Mouse (Mus musculus) liver, embryonic 12.5 days (tissue): ENCODE results near the gene Mtmr10. TPM values are rescaled to one million over a fixed set of nuclear protein-coding genes. Genes with fewer than 3 reads are reported as not detected.
A peak's percentile ranks its signal among the peaks of the same experiment; 100 is the strongest.

Experiments used
- ATAC-seq: fragments of 200-750 bp; cut with Nextera tagmentation; 2 replicates; pipeline ENCODE4 v1.8.0; 2017; ENCODE audit warnings: moderate number of reproducible peaks, mild to moderate bottlenecking, moderate library complexity
- H3K27ac ChIP-seq: fragments of 300-500 bp; sonication (generic); 2 replicates; pipeline ENCODE4 v1.5.1; 2016; ENCODE audit warnings: mild to moderate bottlenecking
- H3K27me3 ChIP-seq: fragments of 300-500 bp; sonication (generic); replicated peaks from 2 replicates; pipeline ENCODE4 v1.6.1; 2016; ENCODE audit warnings: mild to moderate bottlenecking, moderate library complexity
- H3K36me3 ChIP-seq: fragments of 300-500 bp; sonication (generic); 2 replicates; pipeline ENCODE4 v1.6.1; 2016; ENCODE audit warnings: mild to moderate bottlenecking, moderate library complexity
- H3K4me1 ChIP-seq: fragments of 300-500 bp; sonication (generic); 2 replicates; pipeline ENCODE4 v1.6.1; 2016
- H3K4me2 ChIP-seq: fragments of 300-500 bp; sonication (generic); 2 replicates; pipeline ENCODE4 v1.6.1; 2016; ENCODE audit warnings: mild to moderate bottlenecking, moderate library complexity
- H3K4me3 ChIP-seq: fragments of 300-500 bp; sonication (generic); 2 replicates; pipeline ENCODE4 v1.5.1; 2016; ENCODE audit warnings: mild to moderate bottlenecking, moderate library complexity
- H3K9ac ChIP-seq: fragments of 300-500 bp; sonication (generic); 2 replicates; pipeline ENCODE4 v1.6.1; 2016; ENCODE audit warnings: mild to moderate bottlenecking, moderate library complexity
- H3K9me3 ChIP-seq: fragments of 300-500 bp; sonication (generic); replicated peaks from 2 replicates; pipeline ENCODE4 v1.6.1; 2016; ENCODE audit warnings: mild to moderate bottlenecking, moderate library complexity
- WGBS: fragments of 180-500 bp; shearing (Covaris S2); methylation state at CpG from one replicate; pipeline ENCODE4 v1.1.7; 2016; ENCODE audit not compliant: insufficient replicate concordance; 5-methylcytosine and 5-hydroxymethylcytosine counted together
- polyA plus RNA-seq: library from polyadenylated mRNA; unstranded; fragments of >200 nt; fragmentation: Nextera tagmentation; extraction: Ambion mirVana; gene quantifications from 2 replicates; pipeline ENCODE4 v1.2.1, GENCODE M21; 2016

Gene Mtmr10
- polyA plus RNA-seq, 1 experiment from 2014 or later: 4.1 TPM

DNA sequence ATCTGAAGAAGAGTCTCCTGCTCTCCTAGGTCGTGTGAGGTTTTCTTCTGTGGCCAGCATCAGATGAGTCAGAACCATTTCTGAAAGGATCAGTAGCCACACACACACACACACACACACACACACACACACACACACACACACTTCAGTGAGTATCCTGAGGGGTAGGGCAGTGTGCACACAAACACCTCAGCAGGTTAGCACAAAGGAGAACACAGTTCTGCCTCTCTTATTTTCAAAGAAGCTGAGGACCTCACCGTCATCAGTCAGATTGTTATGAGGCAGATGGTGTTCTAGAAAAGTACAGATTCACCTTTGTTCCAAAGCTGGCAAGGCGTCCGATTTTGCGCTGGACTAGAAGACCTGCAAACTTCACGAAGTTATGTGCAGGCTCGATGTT lies 22.8 kb downstream of the Mtmr10 start:
- no peaks in the 10 kb centered on the region for H3K4me1 ChIP-seq
- H3K27me3 ChIP-seq: no peaks in the 10 kb centered on the region
- WGBS: 73% methylated on average over 7 of the region's 7 CpGs
- no peak overlapping the region for H3K27ac ChIP-seq
- no peak overlapping the region for H3K4me3 ChIP-seq
- no peak for ATAC-seq
- H3K36me3 ChIP-seq: 0 out of 2 replicates have a peak, but pooled peaks cover 2% of the 10 kb centered on the region
- H3K4me2 ChIP-seq: no peak overlapping the region
- no peaks in the 10 kb centered on the region for H3K9me3 ChIP-seq
- H3K9ac ChIP-seq: no peak overlapping the region

DNA sequence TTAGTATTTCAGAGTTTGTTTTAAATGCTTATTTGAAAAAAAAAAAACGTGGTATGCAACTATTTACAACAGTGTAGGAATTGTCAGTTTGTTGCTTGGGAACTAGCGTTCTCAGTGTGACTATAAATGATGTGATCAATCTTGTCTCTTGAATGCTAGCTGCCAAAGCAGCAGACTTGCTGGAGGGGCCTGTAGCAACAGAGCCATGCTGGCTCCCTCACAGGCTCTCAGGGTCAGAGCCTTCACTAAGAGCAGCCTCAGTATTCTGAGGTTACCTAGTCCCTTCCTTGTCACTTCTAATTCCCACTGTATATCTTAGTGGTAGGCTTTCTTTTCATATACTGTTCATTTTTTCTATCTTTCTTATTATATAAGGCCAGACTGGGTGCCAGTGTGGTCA lies 23.3 kb downstream of the Mtmr10 start:
- WGBS: 61% methylated on average over 2 of the region's 2 CpGs
- Histone ChIP-seq H3K4me2 (no peak overlapping the region), H3K9ac (no peak overlapping the region), H3K4me1 (no peaks in the 10 kb centered on the region), H3K27ac (no peak overlapping the region), H3K9me3 (no peaks in the 10 kb centered on the region), H3K4me3 (no peak overlapping the region), H3K36me3 (peaks cover 3% of the 10 kb centered on the region; the same call in 1 of the 2 replicates), H3K27me3 (no peaks in the 10 kb centered on the region)
- no peak for ATAC-seq

DNA sequence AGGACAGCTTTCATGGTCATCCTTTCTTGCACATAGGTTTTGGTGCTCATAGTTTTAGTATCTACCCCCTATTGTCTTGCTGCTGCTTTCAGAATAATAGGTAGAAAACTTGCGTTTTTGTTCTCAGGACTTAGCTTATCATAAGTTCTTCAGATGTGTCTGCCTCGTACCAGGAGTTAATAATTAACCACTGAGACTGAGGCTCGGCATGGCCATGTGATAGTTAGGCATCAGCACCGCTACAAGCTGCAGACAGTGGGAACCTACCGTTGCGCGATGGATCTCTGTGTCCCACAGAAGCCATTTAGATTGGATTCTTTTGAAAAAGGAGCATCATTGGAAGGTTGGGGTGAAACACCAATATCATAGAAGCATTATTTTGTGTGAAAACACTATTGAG lies 25.4 kb downstream of the Mtmr10 start:
- H3K9ac ChIP-seq: no peak overlapping the region
- no peak for ATAC-seq
- no peaks in the 10 kb centered on the region for H3K27me3 ChIP-seq
- no peak overlapping the region for H3K4me3 ChIP-seq
- H3K9me3 ChIP-seq: no peaks in the 10 kb centered on the region
- H3K36me3 ChIP-seq: peaks cover 7% of the 10 kb centered on the region
- 75% methylated on average over 7 of the region's 7 CpGs for WGBS
- H3K27ac ChIP-seq: no peak overlapping the region
- no peaks in the 10 kb centered on the region for H3K4me1 ChIP-seq
- H3K4me2 ChIP-seq: no peak overlapping the region

DNA sequence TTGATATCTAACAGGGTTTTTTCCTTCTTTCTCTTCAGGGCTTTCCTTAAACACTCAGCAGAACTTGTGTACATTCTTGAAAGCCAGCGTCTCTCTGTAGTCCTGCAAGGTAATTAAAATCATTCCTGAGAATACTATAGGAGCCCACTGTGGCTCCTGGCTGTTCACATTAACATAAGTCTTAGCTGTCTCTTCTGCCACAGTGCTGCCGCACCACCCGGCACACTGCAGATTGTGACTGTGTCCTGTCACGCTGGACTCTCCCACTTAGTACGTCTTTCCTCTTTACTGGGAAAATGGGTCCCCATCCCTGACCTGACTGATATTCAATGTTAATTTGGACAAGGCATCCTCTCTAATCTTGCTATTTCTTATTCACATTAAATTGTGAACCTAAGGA lies 33.7 kb downstream of the Mtmr10 start:
- no peak overlapping the region for H3K9ac ChIP-seq
- H3K4me3 ChIP-seq: no peak overlapping the region
- WGBS: 81% methylated on average over 5 of the region's 5 CpGs
- no peak overlapping the region for H3K4me2 ChIP-seq
- no peaks in the 10 kb centered on the region for H3K4me1 ChIP-seq
- no peaks in the 10 kb centered on the region for H3K9me3 ChIP-seq
- H3K36me3 ChIP-seq: peaks cover 13% of the 10 kb centered on the region; the same call in 1 of the 2 replicates
- no peak for ATAC-seq
- no peak overlapping the region for H3K27ac ChIP-seq
- H3K27me3 ChIP-seq: no peaks in the 10 kb centered on the region

DNA sequence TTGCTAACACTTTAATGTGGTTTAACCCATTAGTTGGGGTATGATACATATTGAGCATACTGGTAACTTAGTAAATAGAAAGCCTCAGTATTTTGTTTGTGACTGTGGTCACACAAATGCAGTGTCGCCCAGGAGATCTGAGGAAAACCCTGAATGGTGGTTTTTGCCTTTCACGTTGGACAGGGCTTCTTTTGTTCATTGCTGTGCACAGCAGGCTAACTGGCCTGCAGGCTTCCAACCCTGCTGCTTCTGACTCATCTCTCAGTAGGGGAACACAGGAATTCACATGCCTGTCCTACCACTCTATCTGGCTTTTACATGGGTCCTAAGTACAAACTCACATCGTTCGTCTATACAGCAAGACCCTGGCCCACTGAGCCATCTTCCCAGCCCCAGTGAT lies 34.2 kb downstream of the Mtmr10 start:
- H3K4me2 ChIP-seq: no peak overlapping the region
- no peak for ATAC-seq
- H3K9ac ChIP-seq: no peak overlapping the region
- H3K27ac ChIP-seq: no peak overlapping the region
- H3K4me3 ChIP-seq: no peak overlapping the region
- WGBS: 71% methylated on average over 4 of the region's 4 CpGs
- peaks cover 13% of the 10 kb centered on the region; the same call in 1 of the 2 replicates for H3K36me3 ChIP-seq
- H3K4me1 ChIP-seq: no peaks in the 10 kb centered on the region
- no peaks in the 10 kb centered on the region for H3K9me3 ChIP-seq
- no peaks in the 10 kb centered on the region for H3K27me3 ChIP-seq

DNA sequence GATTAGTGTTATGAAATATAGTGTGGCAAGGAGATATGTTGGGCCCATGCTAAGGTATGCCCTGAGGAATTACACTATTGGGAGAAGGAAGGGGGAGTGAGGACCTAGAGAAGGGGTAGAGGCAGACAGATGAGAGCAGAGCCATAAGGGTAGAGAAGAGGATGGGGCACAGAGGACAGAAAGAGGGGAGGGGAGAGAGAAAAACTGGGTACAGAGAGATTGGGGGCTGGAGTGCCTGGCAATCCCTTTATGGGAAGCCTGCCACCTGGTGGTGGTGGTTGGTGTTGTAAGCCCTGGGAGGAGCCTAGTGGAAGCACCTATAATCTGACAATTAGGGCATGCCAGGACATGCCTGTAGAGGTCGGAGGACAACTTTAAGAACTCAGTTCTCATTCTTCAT lies 39.4 kb downstream of the Mtmr10 start:
- no peaks in the 10 kb centered on the region for H3K27me3 ChIP-seq
- 19% methylated on average over 1 of the region's 1 CpGs for WGBS
- H3K36me3 ChIP-seq: peaks cover 10% of the 10 kb centered on the region
- H3K9me3 ChIP-seq: no peaks in the 10 kb centered on the region
- no peak overlapping the region for H3K4me2 ChIP-seq
- no peak overlapping the region for H3K27ac ChIP-seq
- no peaks in the 10 kb centered on the region for H3K4me1 ChIP-seq
- no peak overlapping the region for H3K4me3 ChIP-seq
- H3K9ac ChIP-seq: no peak overlapping the region
- ATAC-seq: peak; percentile 70

DNA sequence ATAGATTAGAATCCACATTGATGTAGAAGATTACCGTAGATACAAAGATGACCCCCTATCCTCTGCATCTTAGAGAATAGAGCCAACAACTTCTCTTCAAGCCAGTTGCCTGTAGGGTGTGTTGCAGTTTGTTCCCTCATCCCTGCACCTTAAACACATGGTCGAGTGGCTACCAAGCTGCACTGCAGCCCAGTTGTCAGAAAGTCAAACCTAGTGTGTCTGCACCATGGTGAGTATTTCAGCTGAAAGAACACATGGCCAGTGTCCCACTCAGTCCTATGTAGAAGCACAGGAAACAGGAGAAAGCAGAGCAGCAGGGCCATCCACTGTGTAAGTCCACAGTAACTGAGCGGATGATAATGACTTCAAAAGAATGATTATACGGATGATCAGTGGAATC lies 40.0 kb downstream of the Mtmr10 start:
- 74% methylated on average over 4 of the region's 4 CpGs for WGBS

DNA sequence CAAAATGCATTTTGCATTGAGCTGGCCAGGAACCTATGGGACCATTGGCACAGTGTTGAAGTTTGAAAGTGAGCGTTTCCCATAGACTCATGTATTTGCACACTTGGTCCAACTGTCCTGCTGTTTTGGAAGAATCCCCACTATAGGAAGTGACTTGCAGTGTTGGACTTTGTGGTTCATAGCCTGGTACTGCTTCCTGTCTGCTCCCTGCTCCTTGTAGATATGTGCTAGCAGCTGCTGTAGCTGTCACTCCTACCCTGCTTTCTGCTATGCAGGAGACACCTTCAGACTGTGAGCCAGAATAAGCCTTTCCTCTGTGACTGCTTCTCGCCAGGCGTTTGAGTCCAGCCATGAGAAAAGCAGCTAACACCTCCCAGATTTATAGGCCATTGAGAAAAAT lies 43.9 kb downstream of the Mtmr10 start:
- H3K27me3 ChIP-seq: no peaks in the 10 kb centered on the region
- H3K27ac ChIP-seq: no peak overlapping the region
- peaks cover 21% of the 10 kb centered on the region for H3K36me3 ChIP-seq
- no peak overlapping the region for H3K4me3 ChIP-seq
- H3K4me1 ChIP-seq: no peaks in the 10 kb centered on the region
- H3K4me2 ChIP-seq: no peak overlapping the region
- H3K9ac ChIP-seq: no peak overlapping the region
- ATAC-seq: no peak
- WGBS: 69% methylated on average over 3 of the region's 3 CpGs
- no peaks in the 10 kb centered on the region for H3K9me3 ChIP-seq

More for the DNA sequence above, 40.0 kb downstream of the Mtmr10 start:
- Histone ChIP-seq H3K36me3 (peaks cover 9% of the 10 kb centered on the region), H3K27me3 (no peaks in the 10 kb centered on the region), H3K27ac (no peak overlapping the region), H3K4me3 (no peak overlapping the region), H3K4me1 (no peaks in the 10 kb centered on the region), H3K4me2 (no peak overlapping the region), H3K9ac (no peak overlapping the region), H3K9me3 (no peaks in the 10 kb centered on the region)
- ATAC-seq: no peak

DNA sequence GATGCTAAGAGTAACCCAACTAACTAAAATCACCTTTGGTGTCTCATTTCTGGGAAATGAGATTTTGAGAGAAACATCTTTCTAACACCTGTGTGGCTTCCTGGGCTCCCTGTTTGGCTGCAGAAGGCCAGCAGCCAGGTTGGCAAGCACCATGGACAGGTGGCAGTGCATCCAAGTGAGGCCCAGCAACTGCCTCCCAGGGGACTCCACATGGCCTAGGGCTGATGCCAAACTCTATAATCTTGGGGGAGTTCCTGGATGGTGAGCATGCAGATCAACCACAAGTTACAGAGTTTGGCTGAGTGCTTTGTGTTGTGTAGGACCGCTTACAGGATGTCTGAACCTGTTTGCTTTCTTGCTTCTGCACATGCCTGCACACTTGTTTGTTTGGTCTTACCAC lies 45.2 kb downstream of the Mtmr10 start:
- no peaks in the 10 kb centered on the region for H3K27me3 ChIP-seq
- no peak for ATAC-seq
- H3K9ac ChIP-seq: no peak overlapping the region
- no peak overlapping the region for H3K4me3 ChIP-seq
- no peaks in the 10 kb centered on the region for H3K4me1 ChIP-seq
- H3K4me2 ChIP-seq: no peak overlapping the region
- no peaks in the 10 kb centered on the region for H3K9me3 ChIP-seq
- H3K36me3 ChIP-seq: peaks cover 29% of the 10 kb centered on the region
- no peak overlapping the region for H3K27ac ChIP-seq
- WGBS: 86% methylated on average over 1 of the region's 1 CpGs

DNA sequence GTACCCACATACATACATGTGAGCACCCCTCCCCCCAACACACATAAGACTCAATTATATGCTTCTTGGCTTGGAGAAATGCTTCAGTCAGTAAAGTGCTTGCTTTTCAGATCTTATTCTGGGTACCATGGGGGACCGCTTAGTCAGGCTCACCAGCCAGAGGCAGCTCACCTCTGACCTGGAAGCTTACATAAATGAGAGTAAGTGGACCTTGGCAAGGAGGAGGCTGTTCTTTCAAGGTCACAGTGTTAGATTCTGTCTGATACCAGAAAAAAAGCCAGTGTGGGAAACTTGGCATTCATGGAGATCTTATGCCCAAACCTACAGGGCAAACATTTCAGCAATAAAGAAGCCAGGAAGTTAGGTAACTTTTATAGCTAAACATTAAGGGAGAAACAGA lies 60.4 kb downstream of the Mtmr10 start:
- Histone ChIP-seq H3K9ac (no peak overlapping the region), H3K4me3 (no peak overlapping the region), H3K4me1 (no peaks in the 10 kb centered on the region), H3K9me3 (no peaks in the 10 kb centered on the region), H3K36me3 (peaks cover 32% of the 10 kb centered on the region), H3K4me2 (no peak overlapping the region), H3K27me3 (no peaks in the 10 kb centered on the region), H3K27ac (no peak overlapping the region)
- 85% methylated on average over 1 of the region's 1 CpGs for WGBS
- ATAC-seq: no peak

DNA sequence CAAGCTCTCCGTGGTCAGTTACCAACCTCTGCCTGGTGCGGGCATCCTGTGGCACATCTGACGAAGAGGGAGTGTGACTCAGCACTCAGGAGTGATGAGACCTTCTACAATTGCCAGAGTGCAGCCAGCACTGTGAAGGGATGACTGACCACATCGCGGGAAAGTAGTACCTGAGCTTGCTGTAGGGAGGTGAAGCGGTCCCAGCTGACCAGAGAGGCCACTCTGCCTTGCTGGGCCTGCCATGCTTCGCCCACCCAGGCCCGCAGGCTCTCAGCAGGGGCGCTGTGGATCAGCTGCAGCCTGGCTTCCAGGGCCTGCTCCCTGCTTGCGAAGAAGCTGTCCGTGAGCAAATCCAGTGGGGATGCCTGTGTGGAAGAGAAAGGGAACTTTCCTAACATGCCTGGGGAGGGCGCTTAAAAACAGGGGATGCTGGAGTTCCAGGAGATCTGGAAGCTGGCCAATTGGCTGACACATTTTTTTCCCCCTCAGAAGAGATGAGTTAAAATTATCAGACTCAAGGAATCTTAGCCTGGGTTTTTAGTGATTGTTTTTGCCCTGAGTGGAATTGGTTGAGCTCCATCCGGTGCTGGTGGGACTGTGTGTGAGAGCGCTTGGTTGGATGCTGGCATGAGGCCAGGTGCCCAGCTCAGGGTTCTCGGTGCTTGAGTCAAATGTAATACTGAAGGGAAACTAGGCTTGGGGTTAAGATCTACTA lies 61.9 kb downstream of the Mtmr10 start:
- Histone ChIP-seq H3K4me1 (no peaks in the 10 kb centered on the region), H3K4me3 (no peak overlapping the region), H3K9me3 (no peaks in the 10 kb centered on the region), H3K36me3 (peaks cover 46% of the 10 kb centered on the region), H3K27ac (no peak overlapping the region), H3K27me3 (no peaks in the 10 kb centered on the region), H3K9ac (no peak overlapping the region), H3K4me2 (no peak overlapping the region)
- no peak for ATAC-seq
- WGBS: 84% methylated on average over 15 of the region's 15 CpGs

DNA sequence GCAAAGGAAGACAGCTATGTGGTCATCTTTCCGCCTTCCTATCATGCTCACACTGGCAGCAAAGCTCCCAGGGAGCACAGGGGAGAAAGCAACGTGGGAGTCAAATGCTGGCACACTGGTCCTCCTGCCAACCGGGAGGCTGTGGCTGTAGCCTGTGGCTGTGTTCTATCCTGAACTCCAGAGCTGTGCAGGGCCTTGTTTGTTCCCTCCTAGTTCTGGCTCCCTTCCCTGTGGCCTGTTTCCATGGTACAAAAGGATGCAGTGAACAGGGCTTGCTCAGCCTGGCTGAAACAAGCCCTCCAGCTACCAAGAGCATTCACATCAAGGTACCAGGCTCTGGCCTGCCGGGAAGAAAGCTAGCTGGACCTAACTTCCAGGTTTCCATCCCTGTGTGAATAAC lies 63.6 kb downstream of the Mtmr10 start:
- Histone ChIP-seq H3K4me3 (no peak overlapping the region), H3K36me3 (peaks cover 47% of the 10 kb centered on the region), H3K9me3 (no peaks in the 10 kb centered on the region), H3K27me3 (no peaks in the 10 kb centered on the region), H3K9ac (no peak overlapping the region), H3K27ac (no peak overlapping the region), H3K4me2 (no peak overlapping the region), H3K4me1 (no peaks in the 10 kb centered on the region)
- ATAC-seq: no peak
- WGBS: 64% methylated on average over 4 of the region's 4 CpGs

DNA sequence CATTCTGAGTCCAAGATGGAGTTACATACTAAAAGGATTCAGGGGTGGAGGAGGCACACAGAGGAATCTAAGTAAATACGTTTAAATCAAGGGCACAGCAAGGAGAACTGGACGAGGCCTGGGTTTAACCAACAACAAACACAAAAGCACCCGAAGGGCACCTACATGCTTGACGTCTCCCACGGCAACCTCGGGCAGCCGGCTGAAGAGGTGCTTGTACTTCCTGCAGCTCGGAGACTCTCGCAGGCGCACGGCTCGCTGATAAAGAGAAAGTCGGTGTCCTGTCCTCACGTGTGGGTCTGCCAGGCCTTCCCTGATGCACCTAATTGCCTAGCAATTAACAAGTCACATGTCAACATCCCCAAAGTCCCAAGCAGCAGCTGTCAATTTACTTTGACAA lies 66.8 kb downstream of the Mtmr10 start:
- Histone ChIP-seq H3K36me3 (peaks cover 57% of the 10 kb centered on the region), H3K4me2 (no peak overlapping the region), H3K27me3 (no peaks in the 10 kb centered on the region), H3K9ac (no peak overlapping the region), H3K4me1 (no peaks in the 10 kb centered on the region), H3K9me3 (no peaks in the 10 kb centered on the region), H3K4me3 (no peak overlapping the region), H3K27ac (no peak overlapping the region)
- 83% methylated on average over 14 of the region's 14 CpGs for WGBS
- ATAC-seq: no peak
